Mouse (Mus musculus): ENCODE results near the gene Tra2b.
A peak's percentile ranks its signal among the peaks of the same experiment; 100 is the strongest.
"Not testable (repeated sequence)": the region's sequence is repeated elsewhere in the genome, so short reads cannot be mapped to it uniquely, and the experiment has no call there.

Gene Tra2b

GRCm38 (mm10) chr16:22265849-22266376 is at the start of gene Tra2b:
TSS of gene Tra2b (minus strand) at chr16:22266005.
- DNase-seq: peak; percentile 98

- peak; percentile 52 for DNase-seq
Observed at GRCm38 (mm10) chr16:22310649-22311048, 44.8 kb upstream of the Tra2b start.

- peak; percentile 85 for DNase-seq
Observed at GRCm38 (mm10) chr16:22302606-22303005, 36.8 kb upstream of the Tra2b start.

- no peak for DNase-seq
Observed at GRCm38 (mm10) chr16:22301378-22301777, 35.6 kb upstream of the Tra2b start.

- no peak for DNase-seq
Observed at GRCm38 (mm10) chr16:22296901-22297300, 31.1 kb upstream of the Tra2b start.

- DNase-seq: not testable (repeated sequence)
Observed at GRCm38 (mm10) chr16:22294812-22295211, 29.0 kb upstream of the Tra2b start.

- no peak for DNase-seq
Observed at GRCm38 (mm10) chr16:22293600-22293999, 27.8 kb upstream of the Tra2b start.

- DNase-seq: no peak
Observed at GRCm38 (mm10) chr16:22292394-22292793, 26.6 kb upstream of the Tra2b start.

GRCm38 (mm10) chr16:22289643-22290042 is 23.8 kb upstream of the Tra2b start:
- no peak for DNase-seq

- no peak for DNase-seq
Observed at GRCm38 (mm10) chr16:22286996-22287395, 21.2 kb upstream of the Tra2b start.

- no peak for DNase-seq
Observed at GRCm38 (mm10) chr16:22276536-22276935, 10.7 kb upstream of the Tra2b start.

- DNase-seq: no peak
Observed at GRCm38 (mm10) chr16:22275142-22275541, 9.3 kb upstream of the Tra2b start.

GRCm38 (mm10) chr16:22270491-22270890 is 4.7 kb upstream of the Tra2b start:
- no peak for DNase-seq

- DNase-seq: peak; percentile 8
Observed at GRCm38 (mm10) chr16:22266384-22266783, 579 bp upstream of the Tra2b start.

- peak; percentile 91 for DNase-seq
Observed at GRCm38 (mm10) chr16:22264962-22265848, 600 bp downstream of the Tra2b start.

GRCm38 (mm10) chr16:22264232-22264961 is 1.4 kb downstream of the Tra2b start:
- DNase-seq: peak; percentile 33

- no peak for DNase-seq
Observed at GRCm38 (mm10) chr16:22263124-22263523, 2.7 kb downstream of the Tra2b start.

GRCm38 (mm10) chr16:22261563-22261962 is 4.2 kb downstream of the Tra2b start:
- no peak for DNase-seq

- no peak for DNase-seq
Observed at GRCm38 (mm10) chr16:22260423-22261143, 5.2 kb downstream of the Tra2b start.

GRCm38 (mm10) chr16:22252255-22252654 is 13.6 kb downstream of the Tra2b start:
- DNase-seq: not testable (repeated sequence)

GRCm38 (mm10) chr16:22250307-22250706 is 15.5 kb downstream of the Tra2b start:
- no peak for DNase-seq

GRCm38 (mm10) chr16:22249754-22250153 is 16.1 kb downstream of the Tra2b start:
- DNase-seq: no peak
